Mouse (Mus musculus) liver, adult 2 months (tissue): ENCODE data around the gene D430041D05Rik.

ENCODE experiments used
- CTCF ChIP-seq: fragments of 200-500 bp; IDR thresholded peaks from 2 replicates; pipeline ENCODE4 v1.5.1; 2011; ENCODE audit warnings: low read depth, low read length, control low read depth
- POLR2A ChIP-seq: fragments of 200-500 bp; IDR thresholded peaks from 2 replicates; pipeline ENCODE4 v1.6.1; 2011; ENCODE audit warnings: low read length, control low read depth; ENCODE audit not compliant: insufficient read depth; ENCODE audit errors: extremely low read depth

GRCm38 (mm10) chr2:104230444-104230843, 180.4 kb downstream of the D430041D05Rik start:
- TF ChIP-seq POLR2A (no peak), CTCF (no peak)
